Mouse (Mus musculus): Measurements from ENCODE around the gene Trappc4. TPM values are rescaled to one million over a fixed set of nuclear protein-coding genes. Genes with fewer than 3 reads are reported as not detected.
"Not testable (repeated sequence)": the region's sequence is repeated elsewhere in the genome, so short reads cannot be mapped to it uniquely, and the experiment has no call there.

Trappc4 gene
- polyA plus RNA-seq, 1 experiment = 88.1 TPM

- H3K4me1 ChIP-seq (ENCODE audit: control insufficient read depth, insufficient read depth, low read length) = no peaks in the 10 kb centered on the region
Observed at GRCm38 (mm10) chr9:44391466-44391865, 15.9 kb downstream of the Trappc4 start.

GRCm38 (mm10) chr9:44389273-44389672 lies 18.1 kb downstream of the Trappc4 start:
- H3K27ac ChIP-seq (ENCODE audit: insufficient read depth, low read length) = no peak overlapping the region
- no peak for TF ChIP-seq POLR2A (IDR thresholded peaks at IDR 0.05; ENCODE audit: extremely low read depth, insufficient read depth, low read length)
- TF ChIP-seq CTCF (IDR thresholded peaks at IDR 0.05; ENCODE audit: extremely low read depth, insufficient read depth, low read length) = peak; percentile 73
- H3K4me1 ChIP-seq (ENCODE audit: control insufficient read depth, insufficient read depth, low read length) = no peaks in the 10 kb centered on the region
- no peak overlapping the region for H3K4me3 ChIP-seq (ENCODE audit: insufficient read depth, low read length)

More at GRCm38 (mm10) chr9:44391466-44391865, 15.9 kb downstream of the Trappc4 start:
- TF ChIP-seq POLR2A (IDR thresholded peaks at IDR 0.05; ENCODE audit: extremely low read depth, insufficient read depth, low read length) = no peak
- peak; percentile 67 for TF ChIP-seq CTCF (IDR thresholded peaks at IDR 0.05; ENCODE audit: extremely low read depth, insufficient read depth, low read length)
- Histone ChIP-seq H3K4me3 (ENCODE audit: insufficient read depth, low read length) (no peak overlapping the region), H3K27ac (ENCODE audit: insufficient read depth, low read length) (no peak overlapping the region)

GRCm38 (mm10) chr9:44387221-44387620 lies 20.2 kb downstream of the Trappc4 start:
- TF ChIP-seq POLR2A (IDR thresholded peaks at IDR 0.05; ENCODE audit: extremely low read depth, insufficient read depth, low read length) (no peak), CTCF (IDR thresholded peaks at IDR 0.05; ENCODE audit: extremely low read depth, insufficient read depth, low read length) (no peak)
- Histone ChIP-seq H3K27ac (ENCODE audit: insufficient read depth, low read length) (no peak overlapping the region), H3K4me1 (ENCODE audit: control insufficient read depth, insufficient read depth, low read length) (no peaks in the 10 kb centered on the region), H3K4me3 (ENCODE audit: insufficient read depth, low read length) (no peak overlapping the region)

- Histone ChIP-seq H3K27ac (ENCODE audit: insufficient read depth, low read length) (no peak overlapping the region), H3K4me1 (ENCODE audit: control insufficient read depth, insufficient read depth, low read length) (peaks cover 4% of the 10 kb centered on the region; the same call in 1 of the 2 replicates), H3K4me3 (ENCODE audit: insufficient read depth, low read length) (no peak overlapping the region)
- TF ChIP-seq CTCF (IDR thresholded peaks at IDR 0.05; ENCODE audit: extremely low read depth, insufficient read depth, low read length) = no peak
- no peak for TF ChIP-seq POLR2A (IDR thresholded peaks at IDR 0.05; ENCODE audit: extremely low read depth, insufficient read depth, low read length)
Observed at GRCm38 (mm10) chr9:44384596-44384995, 22.8 kb downstream of the Trappc4 start.

GRCm38 (mm10) chr9:44379862-44380261 lies 27.5 kb downstream of the Trappc4 start:
- Histone ChIP-seq H3K27ac (ENCODE audit: insufficient read depth, low read length) (0 out of 2 replicates have a peak overlapping the region, but pooled peaks have one; percentile 26), H3K4me1 (ENCODE audit: control insufficient read depth, insufficient read depth, low read length) (peaks cover 4% of the 10 kb centered on the region; the same call in 1 of the 2 replicates), H3K4me3 (ENCODE audit: insufficient read depth, low read length) (peak overlapping the region; percentile 69)
- TF ChIP-seq POLR2A (IDR thresholded peaks at IDR 0.05; ENCODE audit: extremely low read depth, insufficient read depth, low read length) = no peak
- no peak for TF ChIP-seq CTCF (IDR thresholded peaks at IDR 0.05; ENCODE audit: extremely low read depth, insufficient read depth, low read length)

GRCm38 (mm10) chr9:44379054-44379834 lies 28.2 kb downstream of the Trappc4 start, which contains the start of gene Hyou1:
TSS of gene Hyou1 (plus strand) at chr9:44379490.
- peak; percentile 59 for TF ChIP-seq POLR2A (IDR thresholded peaks at IDR 0.05; ENCODE audit: extremely low read depth, insufficient read depth, low read length)
- 0 out of 2 replicates have a peak, but pooled peaks have one; percentile 3 for TF ChIP-seq CTCF (IDR thresholded peaks at IDR 0.05; ENCODE audit: extremely low read depth, insufficient read depth, low read length)
- Histone ChIP-seq H3K4me1 (ENCODE audit: control insufficient read depth, insufficient read depth, low read length) (peaks cover 4% of the 10 kb centered on the region; the same call in 1 of the 2 replicates), H3K27ac (ENCODE audit: insufficient read depth, low read length) (peak within 1 kb of the TSS; percentile 61), H3K4me3 (ENCODE audit: insufficient read depth, low read length) (peak within 1 kb of the TSS; percentile 69)

- Histone ChIP-seq H3K4me1 (ENCODE audit: control insufficient read depth, insufficient read depth, low read length) (peaks cover 4% of the 10 kb centered on the region; the same call in 1 of the 2 replicates), H3K4me3 (ENCODE audit: insufficient read depth, low read length) (peak overlapping the region; percentile 69; the same call in 1 of the 2 replicates), H3K27ac (ENCODE audit: insufficient read depth, low read length) (no peak overlapping the region)
- TF ChIP-seq CTCF (IDR thresholded peaks at IDR 0.05; ENCODE audit: extremely low read depth, insufficient read depth, low read length) = no peak
- no peak for TF ChIP-seq POLR2A (IDR thresholded peaks at IDR 0.05; ENCODE audit: extremely low read depth, insufficient read depth, low read length)
Observed at GRCm38 (mm10) chr9:44378153-44378730, 29.2 kb downstream of the Trappc4 start.

- not testable (repeated sequence) for H3K4me3 ChIP-seq (ENCODE audit: insufficient read depth, low read length); H3K27ac ChIP-seq (ENCODE audit: insufficient read depth, low read length); H3K4me1 ChIP-seq (ENCODE audit: control insufficient read depth, insufficient read depth, low read length)
Observed at GRCm38 (mm10) chr9:44377335-44377734, 30.1 kb downstream of the Trappc4 start.

- H3K4me1 ChIP-seq (ENCODE audit: control insufficient read depth, insufficient read depth, low read length) = peaks cover 4% of the 10 kb centered on the region; the same call in 1 of the 2 replicates
- TF ChIP-seq CTCF (IDR thresholded peaks at IDR 0.05; ENCODE audit: extremely low read depth, insufficient read depth, low read length) (no peak), POLR2A (IDR thresholded peaks at IDR 0.05; ENCODE audit: extremely low read depth, insufficient read depth, low read length) (no peak)
- H3K4me3 ChIP-seq (ENCODE audit: insufficient read depth, low read length) = no peak overlapping the region
- no peak overlapping the region for H3K27ac ChIP-seq (ENCODE audit: insufficient read depth, low read length)
Observed at GRCm38 (mm10) chr9:44376141-44376540, 31.3 kb downstream of the Trappc4 start.

- H3K4me1 ChIP-seq (ENCODE audit: control insufficient read depth, insufficient read depth, low read length) = no peaks in the 10 kb centered on the region
- no peak overlapping the region for H3K27ac ChIP-seq (ENCODE audit: insufficient read depth, low read length)
- TF ChIP-seq POLR2A (IDR thresholded peaks at IDR 0.05; ENCODE audit: extremely low read depth, insufficient read depth, low read length) (no peak), CTCF (IDR thresholded peaks at IDR 0.05; ENCODE audit: extremely low read depth, insufficient read depth, low read length) (no peak)
- no peak overlapping the region for H3K4me3 ChIP-seq (ENCODE audit: insufficient read depth, low read length)
Observed at GRCm38 (mm10) chr9:44373386-44373785, 34.0 kb downstream of the Trappc4 start.

Measured in cortical plate, adult 2 months (tissue).